Mouse (Mus musculus) limb, embryonic 10.5 days (tissue): ENCODE measurements around the gene Rpl29. TPM values are rescaled to one million over a fixed set of nuclear protein-coding genes. Genes with fewer than 3 reads are reported as not detected.

ENCODE experiments used
- polyA plus RNA-seq: library from polyadenylated mRNA; unstranded; fragments of >200 nt; fragmentation: Nextera tagmentation; extraction: Ambion mirVana; gene quantifications from 2 replicates; pipeline ENCODE4 v1.2.1, GENCODE M21; 2016

Rpl29 gene
- polyA plus RNA-seq, 1 experiment from 2014 or later, result 1,033 TPM

Other genes with a start within 250 kb of the Rpl29 start
- 53.1 and 57.5 TPM in 2 replicates for gene Ppm1m, start 229.7 kb upstream of the Rpl29 start, polyA plus RNA-seq
- 75.1 and 76.6 TPM in 2 replicates for gene Twf2, start 226.3 kb upstream of the Rpl29 start, polyA plus RNA-seq
- not detected in 2 replicates for gene Tlr9, start 206.9 kb upstream of the Rpl29 start, polyA plus RNA-seq
- 62.8 and 77.9 TPM in 2 replicates for gene Alas1, start 180.8 kb upstream of the Rpl29 start, polyA plus RNA-seq
- 42.9 and 43.9 TPM in 2 replicates for gene Poc1a, start 148.4 kb upstream of the Rpl29 start, polyA plus RNA-seq
- 43.1 and 44.9 TPM in 2 replicates for gene Dusp7, start 60.8 kb upstream of the Rpl29 start, polyA plus RNA-seq
- gene Acy1, start 8.9 kb downstream of the Rpl29 start, polyA plus RNA-seq, result 49.4 and 52.8 TPM in 2 replicates
- 5.9 and 7.6 TPM in 2 replicates for gene Abhd14b, start 18.0 kb downstream of the Rpl29 start, polyA plus RNA-seq
- 45.0 and 46.9 TPM in 2 replicates for gene Abhd14a, start 18.2 kb downstream of the Rpl29 start, polyA plus RNA-seq
- 275 and 316 TPM in 2 replicates for gene Pcbp4, start 23.8 kb downstream of the Rpl29 start, polyA plus RNA-seq
- 0.16 and 0.59 TPM in 2 replicates for gene Gpr62, start 36.5 kb downstream of the Rpl29 start, polyA plus RNA-seq
- gene Rrp9, start 46.5 kb downstream of the Rpl29 start, polyA plus RNA-seq, result 81.6 and 110 TPM in 2 replicates
- 1.9 and 2.3 TPM in 2 replicates for gene Parp3, start 47.5 kb downstream of the Rpl29 start, polyA plus RNA-seq
- gene Iqcf1, start 70.5 kb downstream of the Rpl29 start, polyA plus RNA-seq, result not detected in 2 replicates
- not detected in 2 replicates for gene Iqcf5, start 85.1 kb downstream of the Rpl29 start, polyA plus RNA-seq
- not detected in 2 replicates for gene Iqcf3, start 132.2 kb downstream of the Rpl29 start, polyA plus RNA-seq
- not detected in 2 replicates for gene Iqcf4, start 141.5 kb downstream of the Rpl29 start, polyA plus RNA-seq
- not detected in 2 replicates for gene Iqcf6, start 197.1 kb downstream of the Rpl29 start, polyA plus RNA-seq
- gene Grm2, start 226.6 kb downstream of the Rpl29 start, polyA plus RNA-seq, result not detected in 2 replicates